Mouse (Mus musculus) MEL (cell line): ENCODE measurements around the gene Cyp2u1. TPM values are rescaled to one million over a fixed set of nuclear protein-coding genes. Genes with fewer than 3 reads are reported as not detected.
A peak's percentile ranks its signal among the peaks of the same experiment; 100 is the strongest.

Experiments
- DNase-seq: peaks from one replicate; pipeline ENCODE4 v3.0.0; 2011; ENCODE audit warnings: low read depth, low spot score
- H3K27ac ChIP-seq: 2 replicates; pipeline ENCODE4 v1.5.1; 2012; ENCODE audit warnings: low read depth, mild to moderate bottlenecking, control low read depth, low read length, moderate library complexity; ENCODE audit not compliant: control insufficient read depth
- H3K27me3 ChIP-seq, 2 experiments: fragments of 150-350 bp in 1 of 2; sonication (generic) in 1 of 2; 2 replicates each; pipeline ENCODE4 v1.6.1; 2012; ENCODE audit warnings: low read length in 2 of 2, mild to moderate bottlenecking in 2 of 2, improper control_type of control experiment in 1 of 2, moderate library complexity in 1 of 2; ENCODE audit not compliant: insufficient read depth in 2 of 2, control insufficient read depth in 1 of 2
- H3K36me3 ChIP-seq, 2 experiments: 2 replicates each; pipeline ENCODE4 v1.6.1; 2012 to 2014; ENCODE audit warnings: low read length in 2 of 2, improper control_type of control experiment in 1 of 2, inconsistent platforms in 1 of 2, mild to moderate bottlenecking in 1 of 2; ENCODE audit not compliant: insufficient read depth in 2 of 2, control insufficient read depth in 1 of 2
- H3K4me1 ChIP-seq, 2 experiments: fragments of 150-350 bp in 1 of 2; sonication (generic) in 1 of 2; 2 replicates each; pipeline ENCODE4 v1.6.1; 2012; ENCODE audit warnings: low read length in 2 of 2, improper control_type of control experiment in 1 of 2, mild to moderate bottlenecking in 1 of 2; ENCODE audit not compliant: insufficient read depth in 2 of 2, control insufficient read depth in 1 of 2
- H3K4me3 ChIP-seq, 2 experiments: fragments of 150-350 bp in 1 of 2; sonication (generic) in 1 of 2; 2 replicates each; pipeline ENCODE4 v1.5.1; 2012; ENCODE audit warnings: low read depth in 2 of 2, low read length in 2 of 2, mild to moderate bottlenecking in 2 of 2, moderate library complexity in 2 of 2, control low read depth in 1 of 2, improper control_type of control experiment in 1 of 2; ENCODE audit not compliant: control insufficient read depth in 1 of 2, insufficient read depth in 1 of 2
- H3K79me2 ChIP-seq: 2 replicates; pipeline ENCODE4 v1.6.1; 2012; ENCODE audit warnings: mild to moderate bottlenecking, low read length, moderate library complexity; ENCODE audit not compliant: control insufficient read depth, poor library complexity, insufficient read depth
- H3K9ac ChIP-seq: 2 replicates; pipeline ENCODE4 v1.6.1; 2012; ENCODE audit warnings: low read depth, mild to moderate bottlenecking, control low read depth, low read length, moderate library complexity; ENCODE audit not compliant: control insufficient read depth, poor library complexity, severe bottlenecking
- H3K9me3 ChIP-seq: fragments of 150-350 bp; sonication (generic); replicated peaks from 2 replicates; pipeline ENCODE4 v1.6.1; 2012; ENCODE audit warnings: mild to moderate bottlenecking, low read length, improper control_type of control experiment, moderate library complexity; ENCODE audit not compliant: insufficient read depth
- BHLHE40 ChIP-seq: IDR thresholded peaks from 2 replicates; pipeline ENCODE4 v1.6.1; 2012; ENCODE audit warnings: low read depth, mild to moderate bottlenecking, inconsistent platforms, low read length, improper control_type of control experiment, borderline replicate concordance
- CHD1 ChIP-seq: IDR thresholded peaks from 2 replicates; pipeline ENCODE4 v1.6.1; 2012; ENCODE audit warnings: low read depth, mild to moderate bottlenecking, inconsistent platforms, low read length, improper control_type of control experiment
- CHD2 ChIP-seq: IDR thresholded peaks from 2 replicates; pipeline ENCODE4 v1.6.1; 2011; ENCODE audit warnings: low read length, improper control_type of control experiment
- CTCF ChIP-seq, 3 experiments: IDR thresholded peaks in 2 of 3; conservative IDR thresholded peaks in 1 of 3; 2 replicates each; pipeline ENCODE4 v1.5.1; 2011 to 2012; ENCODE audit warnings: low read length in 3 of 3, low read depth in 2 of 3, mild to moderate bottlenecking in 2 of 3, improper control_type of control experiment in 1 of 3, inconsistent platforms in 1 of 3, mixed read lengths in 1 of 3, moderate library complexity in 1 of 3; ENCODE audit not compliant: control insufficient read depth in 1 of 3, insufficient read depth in 1 of 3, poor library complexity in 1 of 3, severe bottlenecking in 1 of 3
- E2F4 ChIP-seq: IDR thresholded peaks from 2 replicates; pipeline ENCODE4 v1.6.1; 2011; ENCODE audit warnings: low read depth, low read length, improper control_type of control experiment, borderline replicate concordance
- ELF1 ChIP-seq: IDR thresholded peaks from 2 replicates; pipeline ENCODE4 v1.6.1; 2014; ENCODE audit warnings: low read depth, mild to moderate bottlenecking, inconsistent platforms, low read length, improper control_type of control experiment, moderate library complexity
- ETS1 ChIP-seq: IDR thresholded peaks from 2 replicates; pipeline ENCODE4 v1.6.1; 2012; ENCODE audit warnings: low read depth, mild to moderate bottlenecking, inconsistent platforms, low read length, improper control_type of control experiment, moderate library complexity
- GABPA ChIP-seq: IDR thresholded peaks from 2 replicates; pipeline ENCODE4 v1.6.1; 2012; ENCODE audit warnings: low read depth, mild to moderate bottlenecking, inconsistent platforms, low read length, improper control_type of control experiment, moderate library complexity
- GATA1 ChIP-seq: IDR thresholded peaks from 2 replicates; pipeline ENCODE4 v1.6.1; 2011; ENCODE audit warnings: low read depth, low read length, improper control_type of control experiment
- KAT2A ChIP-seq: conservative IDR thresholded peaks from 2 replicates; pipeline ENCODE4 v1.6.1; 2012; ENCODE audit warnings: low read depth, low read length, improper control_type of control experiment, inconsistent platforms
- MAFK ChIP-seq: IDR thresholded peaks from 2 replicates; pipeline ENCODE4 v1.6.1; 2011; ENCODE audit warnings: low read depth, mild to moderate bottlenecking, low read length, improper control_type of control experiment, borderline replicate concordance
- MAX ChIP-seq: IDR thresholded peaks from 2 replicates; pipeline ENCODE4 v1.6.1; 2011; ENCODE audit warnings: low read length, improper control_type of control experiment
- MAZ ChIP-seq: IDR thresholded peaks from 2 replicates; pipeline ENCODE4 v1.6.1; 2012; ENCODE audit warnings: low read depth, mild to moderate bottlenecking, inconsistent platforms, low read length, improper control_type of control experiment
- MEF2A ChIP-seq: IDR thresholded peaks from 2 replicates; pipeline ENCODE4 v1.6.1; 2014; ENCODE audit warnings: low read depth, mild to moderate bottlenecking, inconsistent platforms, low read length, improper control_type of control experiment; ENCODE audit not compliant: poor library complexity, insufficient replicate concordance, severe bottlenecking; ENCODE audit errors: extremely low read depth
- MXI1 ChIP-seq: IDR thresholded peaks from 2 replicates; pipeline ENCODE4 v1.6.1; 2011; ENCODE audit warnings: mild to moderate bottlenecking, low read depth, low read length, improper control_type of control experiment
- MYC ChIP-seq: IDR thresholded peaks from 2 replicates; pipeline ENCODE4 v1.6.1; 2011; ENCODE audit warnings: low read depth, mild to moderate bottlenecking, low read length, improper control_type of control experiment, moderate library complexity
- NELFE ChIP-seq: IDR thresholded peaks from 2 replicates; pipeline ENCODE4 v1.6.1; 2011; ENCODE audit warnings: low read depth, low read length, improper control_type of control experiment
- NRF1 ChIP-seq: IDR thresholded peaks from 2 replicates; pipeline ENCODE4 v1.6.1; 2014; ENCODE audit warnings: low read depth, mild to moderate bottlenecking, inconsistent platforms, low read length, improper control_type of control experiment, moderate library complexity; ENCODE audit not compliant: poor library complexity, insufficient read depth, severe bottlenecking
- POLR2A ChIP-seq, 2 experiments: IDR thresholded peaks; 2 replicates each; pipeline ENCODE4 v1.6.1; 2011 to 2012; ENCODE audit warnings: low read length in 2 of 2, mild to moderate bottlenecking in 2 of 2, control low read depth in 1 of 2, improper control_type of control experiment in 1 of 2, low read depth in 1 of 2, moderate library complexity in 1 of 2; ENCODE audit not compliant: control insufficient read depth in 1 of 2, insufficient read depth in 1 of 2, poor library complexity in 1 of 2
- POLR2AphosphoS2 ChIP-seq: IDR thresholded peaks from 2 replicates; pipeline ENCODE4 v1.6.1; 2011; ENCODE audit warnings: low read length, improper control_type of control experiment
- POLR2AphosphoS5 ChIP-seq: IDR thresholded peaks from 2 replicates; pipeline ENCODE4 v1.6.1; 2012; ENCODE audit warnings: low read depth, borderline replicate concordance, mild to moderate bottlenecking, inconsistent platforms, low read length, moderate library complexity, mixed read lengths
- RAD21 ChIP-seq: IDR thresholded peaks from 2 replicates; pipeline ENCODE4 v1.6.1; 2011; ENCODE audit warnings: mild to moderate bottlenecking, low read depth, low read length, improper control_type of control experiment
- RCOR1 ChIP-seq: IDR thresholded peaks from 2 replicates; pipeline ENCODE4 v1.6.1; 2012; ENCODE audit warnings: low read depth, mild to moderate bottlenecking, inconsistent platforms, low read length, improper control_type of control experiment
- SIN3A ChIP-seq: IDR thresholded peaks from 2 replicates; pipeline ENCODE4 v1.6.1; 2012; ENCODE audit warnings: low read length, improper control_type of control experiment, inconsistent platforms
- SMC3 ChIP-seq: IDR thresholded peaks from 2 replicates; pipeline ENCODE4 v1.6.1; 2011; ENCODE audit warnings: low read depth, low read length, improper control_type of control experiment
- TBP ChIP-seq: IDR thresholded peaks from 2 replicates; pipeline ENCODE4 v1.8.0; 2011; ENCODE audit warnings: low read depth, low read length, improper control_type of control experiment
- UBTF ChIP-seq: IDR thresholded peaks from 2 replicates; pipeline ENCODE4 v1.6.1; 2012; ENCODE audit warnings: low read depth, mild to moderate bottlenecking, inconsistent platforms, low read length, improper control_type of control experiment, moderate library complexity, borderline replicate concordance; ENCODE audit not compliant: insufficient read depth
- USF1 ChIP-seq: IDR thresholded peaks from 2 replicates; pipeline ENCODE4 v1.6.1; 2014; ENCODE audit warnings: low read depth, mild to moderate bottlenecking, inconsistent platforms, low read length, improper control_type of control experiment, moderate library complexity
- ZKSCAN1 ChIP-seq: IDR thresholded peaks from 2 replicates; pipeline ENCODE4 v1.6.1; 2012; ENCODE audit warnings: low read depth, mild to moderate bottlenecking, inconsistent platforms, low read length, improper control_type of control experiment, moderate library complexity
- ZNF384 ChIP-seq: IDR thresholded peaks from 2 replicates; pipeline ENCODE4 v1.6.1; 2012; ENCODE audit warnings: low read depth, mild to moderate bottlenecking, inconsistent platforms, low read length, improper control_type of control experiment
- polyA plus RNA-seq, 2 experiments: library from polyadenylated mRNA; stranded (reverse) in 1 of 2; unstranded in 1 of 2; fragments of >175 nt in 1 of 2; fragments of >200 nt in 1 of 2; gene quantifications; 2 replicates each; pipeline versions ENCODE4 v1.2.1 to v1.2.4; 2012; ENCODE audit warnings: low replicate concordance in 2 of 2, low read depth in 1 of 2; ENCODE audit not compliant: insufficient read length in 2 of 2, insufficient read depth in 1 of 2, missing spikeins in 1 of 2
- total RNA-seq: library from RNA; depleted of rRNA; stranded (reverse); fragments of 300-350 nt; gene quantifications from 2 replicates; pipeline ENCODE4 v1.2.3, GENCODE M21; 2012

The Cyp2u1 gene
- total and polyA plus RNA-seq, 3 experiments: 3.6 to 4.5 TPM; not detected in 1

GRCm38 (mm10) chr3:131303320-131303714, 290 bp upstream of the Cyp2u1 start:
- peak overlapping the region; percentile 71 for H3K9ac ChIP-seq
- DNase-seq: no peak
- peaks cover 0 to 3% of the 10 kb centered on the region in 2 experiments; a peak in 2 of 4 replicates for H3K36me3 ChIP-seq
- no peaks in the 10 kb centered on the region for H3K9me3 ChIP-seq
- no peak for TF ChIP-seq NRF1
- TF ChIP-seq ZKSCAN1: no peak
- TF ChIP-seq NELFE: peak; percentile 57
- TF ChIP-seq TBP: peak; percentile 45; the same call in 1 of the 2 replicates
- TF ChIP-seq USF1: 0 out of 2 replicates have a peak, but pooled peaks have one; percentile 3
- TF ChIP-seq MYC: 0 out of 2 replicates have a peak, but pooled peaks have one; percentile 25
- peak in 1 of 2 experiments; percentile 32; a peak in 3 of 4 replicates for TF ChIP-seq POLR2A (IDR thresholded peaks at IDR 0.05; ENCODE audit: control insufficient read depth in 1 of 2, insufficient read depth in 1 of 2, low read depth in 1 of 2, low read length in 2 of 2, poor library complexity in 1 of 2)
- TF ChIP-seq, all 39 proteins: peak for 5
- Histone ChIP-seq H3K79me2 (peaks cover 5% of the 10 kb centered on the region; the same call in 1 of the 2 replicates), H3K4me1 (peaks cover 2% of the 10 kb centered on the region in 2 experiments; a peak in 1 of 4 replicates), H3K4me3 (peak overlapping the region; percentile 91 to 97), H3K27ac (peak overlapping the region; percentile 15; the same call in 1 of the 2 replicates), H3K27me3 (no peaks in the 10 kb centered on the region)

DNA sequence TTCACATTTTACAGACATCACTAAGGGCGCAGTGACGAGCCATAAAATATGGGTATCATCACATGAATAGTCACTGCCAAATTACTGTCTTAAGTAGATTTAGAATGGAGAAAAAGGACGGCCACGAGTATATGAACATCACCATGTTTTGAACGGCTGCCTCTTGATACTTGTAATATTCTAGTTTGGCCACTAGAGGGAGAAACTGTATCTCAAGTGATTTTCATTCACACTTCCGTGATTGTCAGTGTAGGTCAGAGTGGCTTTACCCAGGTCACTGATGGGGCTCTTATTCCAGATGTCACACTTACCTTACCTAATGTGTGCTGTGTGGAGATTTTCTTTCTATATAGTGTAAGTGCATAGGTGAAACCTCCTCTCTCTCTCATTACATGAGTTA, 3.1 kb downstream of the Cyp2u1 start:
- no peak overlapping the region for H3K27ac ChIP-seq
- peak; percentile 80 for DNase-seq
- no peaks in the 10 kb centered on the region for H3K9me3 ChIP-seq
- peaks cover 2% of the 10 kb centered on the region in 2 experiments; a peak in 1 of 4 replicates for H3K4me1 ChIP-seq
- H3K4me3 ChIP-seq: peak overlapping the region in 1 of 2 experiments; percentile 34; a peak in 1 of 4 replicates
- H3K36me3 ChIP-seq: peaks cover 0 to 3% of the 10 kb centered on the region in 2 experiments; a peak in 2 of 4 replicates
- peak overlapping the region; percentile 40; the same call in 1 of the 2 replicates for H3K9ac ChIP-seq
- H3K27me3 ChIP-seq: no peaks in the 10 kb centered on the region
- peaks cover 5% of the 10 kb centered on the region; the same call in 1 of the 2 replicates for H3K79me2 ChIP-seq
- TF ChIP-seq KAT2A (no peak), NRF1 (no peak), CTCF (IDR thresholded peaks at IDR 0.05 in 2 of 3, conservative IDR thresholded peaks at IDR 0.05 in 1 of 3; ENCODE audit: control insufficient read depth in 1 of 3, insufficient read depth in 1 of 3, low read depth in 2 of 3, low read length in 3 of 3, poor library complexity in 1 of 3, severe bottlenecking in 1 of 3) (peak; percentile 14 to 75 (median 75); a peak in 4 of 6 replicates), POLR2AphosphoS2 (no peak), GATA1 (no peak), SIN3A (peak; percentile 53), ELF1 (peak; percentile 85), BHLHE40 (no peak), RCOR1 (peak; percentile 53; the same call in 1 of the 2 replicates), MXI1 (peak; percentile 36; the same call in 1 of the 2 replicates), SMC3 (peak; percentile 32), RAD21 (peak; percentile 49), ETS1 (no peak), E2F4 (no peak), NELFE (no peak), UBTF (no peak), CHD2 (no peak), POLR2A (IDR thresholded peaks at IDR 0.05; ENCODE audit: control insufficient read depth in 1 of 2, insufficient read depth in 1 of 2, low read depth in 1 of 2, low read length in 2 of 2, poor library complexity in 1 of 2) (no peak), ZNF384 (no peak), MAX (peak; percentile 47; the same call in 1 of the 2 replicates), CHD1 (no peak), POLR2AphosphoS5 (no peak), MAZ (no peak), TBP (no peak), GABPA (no peak), MEF2A (no peak), MAFK (no peak)
